Mouse (Mus musculus) kidney, adult 2 months (tissue): ENCODE results near the gene Mrgprg.

ENCODE experiments used
- CTCF ChIP-seq: fragments of 200-500 bp; conservative IDR thresholded peaks from 2 replicates; pipeline ENCODE4 v1.5.1; 2011; ENCODE audit warnings: low read depth, mild to moderate bottlenecking, control low read depth, low read length, moderate library complexity, mixed read lengths; ENCODE audit not compliant: insufficient read depth, insufficient read length
- POLR2A ChIP-seq: fragments of 200-500 bp; IDR thresholded peaks from one replicate; pipeline ENCODE4 v1.6.1; 2011; ENCODE audit warnings: low read depth, low read length, control low read depth

- TF ChIP-seq CTCF (no peak), POLR2A (no peak)
Observed at GRCm38 (mm10) chr7:143738601-143739006, 28.2 kb downstream of the Mrgprg start.
